ENCODE assay signal across 24 mouse cellular contexts in genomic region chr13:99554960-99555359, GRCm38 (mm10). TPM values are rescaled to one million over a fixed set of nuclear protein-coding genes. Genes with fewer than 3 reads are reported as not detected.
DNase-seq lines count a peak whose midpoint lies in the region; ATAC-seq and TF ChIP-seq lines count a peak whose summit lies in the region.
"Had no signal": no experiment of that assay in that cellular context is flagged by ENCODE, and none has a peak within 500 bp of the region (broad histone marks: within the 10 kb centered on the region; RNA-seq: fewer than 3 reads in every experiment).

No protein-coding gene starts in this region.

- no peaks in the 10 kb centered on the region for H3K36me3 ChIP-seq in forebrain, embryonic 15.5 days
- no peaks in the 10 kb centered on the region for H3K36me3 ChIP-seq in forebrain, embryonic 12.5 days (replicated peaks)
- H3K36me3 ChIP-seq in forebrain, embryonic 16.5 days (ENCODE audit: control insufficient read depth, insufficient read depth), result no peaks in the 10 kb centered on the region
- H3K36me3 ChIP-seq: embryonic facial prominence, embryonic 10.5 days; embryonic facial prominence, embryonic 13.5 days; hindbrain, embryonic 10.5 days; hindbrain, embryonic 13.5 days; intestine, embryonic 15.5 days had no signal

- H3K4me2 ChIP-seq in forebrain, embryonic 15.5 days (replicated peaks), result no peak overlapping the region
- H3K4me2 ChIP-seq in forebrain, embryonic 12.5 days, result no peak overlapping the region
- no peak overlapping the region for H3K4me2 ChIP-seq in forebrain, embryonic 16.5 days (ENCODE audit: low read length)
- H3K4me2 ChIP-seq: embryonic facial prominence, embryonic 13.5 days; heart, embryonic 11.5 days; hindbrain, embryonic 13.5 days; intestine, embryonic 15.5 days had no signal

- peak overlapping the region; percentile 54 for H3K27ac ChIP-seq in forebrain, embryonic 15.5 days (replicated peaks)
- no peak overlapping the region for H3K27ac ChIP-seq in forebrain, embryonic 12.5 days
- no peak overlapping the region for H3K27ac ChIP-seq in forebrain, embryonic 16.5 days (ENCODE audit: low read length)
- H3K27ac ChIP-seq: embryonic facial prominence, embryonic 10.5 days; embryonic facial prominence, embryonic 13.5 days; hindbrain, embryonic 10.5 days; hindbrain, embryonic 13.5 days; intestine, embryonic 15.5 days had no signal

- TF ChIP-seq POLR2A in brain, embryonic 14.5 days (IDR thresholded peaks at IDR 0.05; ENCODE audit: borderline replicate concordance, extremely low read depth, insufficient read depth, insufficient read length, poor library complexity, severe bottlenecking), result no peak

- no peak overlapping the region for H3K9ac ChIP-seq in forebrain, embryonic 15.5 days (replicated peaks)
- H3K9ac ChIP-seq in forebrain, embryonic 12.5 days, result no peak overlapping the region
- H3K9ac ChIP-seq in forebrain, embryonic 16.5 days (replicated peaks; ENCODE audit: low read depth, low read length), result no peak overlapping the region
- H3K9ac ChIP-seq: embryonic facial prominence, embryonic 13.5 days; hindbrain, embryonic 13.5 days; intestine, embryonic 15.5 days had no signal

- no peaks in the 10 kb centered on the region for H3K9me3 ChIP-seq in forebrain, embryonic 15.5 days
- H3K9me3 ChIP-seq in forebrain, embryonic 12.5 days, result no peaks in the 10 kb centered on the region
- no peaks in the 10 kb centered on the region for H3K9me3 ChIP-seq in forebrain, embryonic 16.5 days (ENCODE audit: control insufficient read depth, low read length)
- H3K9me3 ChIP-seq: embryonic facial prominence, embryonic 10.5 days; embryonic facial prominence, embryonic 13.5 days; hindbrain, embryonic 10.5 days; hindbrain, embryonic 13.5 days; intestine, embryonic 15.5 days had no signal

- no peak for ATAC-seq in forebrain, embryonic 15.5 days (replicated peaks)
- no peak for ATAC-seq in forebrain, embryonic 12.5 days (ENCODE audit: low FRiP score)
- ATAC-seq in forebrain, embryonic 16.5 days, result peak; percentile 57; the same call in 1 of the 2 replicates
- ATAC-seq: CD4-positive, CD25-positive, alpha-beta regulatory T cell, adult 4 months; hindbrain, embryonic 16.5 days; intestine, embryonic 15.5 days had no signal

- no peaks in the 10 kb centered on the region for H3K27me3 ChIP-seq in forebrain, embryonic 15.5 days
- 0 out of 2 replicates have a peak, but pooled peaks cover 4% of the 10 kb centered on the region for H3K27me3 ChIP-seq in forebrain, embryonic 12.5 days
- H3K27me3 ChIP-seq in forebrain, embryonic 16.5 days (replicated peaks; ENCODE audit: control insufficient read depth, insufficient read depth, low read length), result no peaks in the 10 kb centered on the region
- H3K27me3 ChIP-seq: embryonic facial prominence, embryonic 13.5 days; hindbrain, embryonic 13.5 days; intestine, embryonic 15.5 days had no signal

- TF ChIP-seq CTCF in brain, embryonic 14.5 days (IDR thresholded peaks at IDR 0.05; ENCODE audit: borderline replicate concordance, extremely low read depth, insufficient read depth, insufficient read length), result no peak

- 62% methylated on average over 8 of the region's 8 CpGs for WGBS in forebrain, embryonic 15.5 days
- WGBS in forebrain, embryonic 12.5 days, result 81% methylated on average over 8 of the region's 8 CpGs
- 58% methylated on average over 8 of the region's 8 CpGs for WGBS in forebrain, embryonic 16.5 days

- H3K4me3 ChIP-seq in forebrain, embryonic 15.5 days, result no peak overlapping the region
- no peak overlapping the region for H3K4me3 ChIP-seq in forebrain, embryonic 12.5 days (replicated peaks)
- no peak overlapping the region for H3K4me3 ChIP-seq in forebrain, embryonic 16.5 days (replicated peaks; ENCODE audit: low read length)
- H3K4me3 ChIP-seq: embryonic facial prominence, embryonic 10.5 days; embryonic facial prominence, embryonic 13.5 days; erythroblast, embryonic 14.5 days; hindbrain, embryonic 10.5 days; hindbrain, embryonic 13.5 days; intestine, embryonic 15.5 days had no signal

- DNase-seq in embryo, embryonic 10 days (ENCODE audit: low spot score), result peak; percentile 20
- no peak for DNase-seq in embryo, embryonic 9.5 days (ENCODE audit: extremely low spot score)
- peak; percentile 60 for DNase-seq in brain, embryonic 14.5 days (ENCODE audit: low read depth)
- no peak for DNase-seq in frontal cortex, postnatal 10 days (ENCODE audit: low spot score in 2 of 2)
- no peak for DNase-seq in frontal cortex, postnatal 36 days (ENCODE audit: low spot score in 2 of 2)
- DNase-seq: adrenal gland, adult 2 months; adrenal gland, postnatal 14 days; gastrocnemius, postnatal 10 days; gastrocnemius, postnatal 36 days; heart, postnatal 36 days; kidney, adult 11 months; kidney, adult 8-10 months had no signal

- H3K4me1 ChIP-seq in forebrain, embryonic 15.5 days, result peaks cover 11% of the 10 kb centered on the region
- peaks cover 16% of the 10 kb centered on the region for H3K4me1 ChIP-seq in forebrain, embryonic 12.5 days
- peaks cover 16% of the 10 kb centered on the region for H3K4me1 ChIP-seq in forebrain, embryonic 16.5 days (replicated peaks; ENCODE audit: control insufficient read depth, insufficient read depth, low read length)
- H3K4me1 ChIP-seq: intestine, embryonic 15.5 days had no signal

RNA-seq across cellular contexts. Expression of gene Map1b, which starts 38.6 kb away (rescaled TPM):
- 1,899 and 1,916 TPM in 2 replicates for polyA plus RNA-seq in forebrain, embryonic 15.5 days (2015; fragmentation: Nextera tagmentation; extraction: Ambion mirVana)
- polyA plus RNA-seq in forebrain, embryonic 12.5 days (2016; fragmentation: Nextera tagmentation; extraction: Ambion mirVana), result 1,306 and 1,372 TPM in 2 replicates
- polyA plus RNA-seq in brain, embryonic 14.5 days (2012; rRNA removed), result 124 and 338 TPM in 2 replicates
- polyA plus RNA-seq in forebrain, embryonic 16.5 days (2015; fragmentation: Nextera tagmentation; extraction: Ambion mirVana), result 1,972 and 2,055 TPM in 2 replicates
- polyA plus RNA-seq: erythroblast, embryonic 14.5 days had no signal

Comparison
In these comparisons a context has a peak if more than half of its experiments do, and no peak if none do; other contexts are left out.
1. DNase-seq: peak in embryo, embryonic 10 days (single experiment) and brain, embryonic 14.5 days (single experiment); none in embryo, embryonic 9.5 days (single experiment), frontal cortex, postnatal 10 days (0 of 2) and frontal cortex, postnatal 36 days (0 of 2).